Mouse (Mus musculus): ENCODE measurements at regions not wholly inside any gene's neighbourhood (a gene's known extent, or its start where the extent isn't known, plus 50 kb on each side); places are given as distances from the start of the nearest gene placed in this dataset.

DNA sequence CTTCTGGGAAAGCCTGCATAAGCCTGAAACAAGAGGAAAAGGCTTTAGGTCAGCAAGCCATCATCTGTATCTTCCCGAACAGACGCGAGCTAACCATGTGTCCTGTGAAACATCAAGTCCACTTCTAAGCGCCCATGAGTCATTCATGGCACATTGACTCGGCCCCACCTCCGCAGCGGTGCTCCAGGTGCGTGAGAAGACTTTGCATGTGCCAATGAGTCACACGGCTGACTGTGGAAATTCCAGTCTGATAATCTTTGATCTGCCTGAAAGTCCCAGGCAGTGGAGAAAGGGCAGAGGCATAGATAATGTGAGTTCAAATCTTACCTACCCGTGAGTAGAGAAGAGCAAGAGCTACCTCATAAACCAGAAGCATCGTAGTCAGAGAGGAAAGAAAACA lies 137.8 kb downstream of the Pfkfb3 start:
- no peak for DNase-seq

- DNase-seq, result no peak
Observed at GRCm38 (mm10) chr2:11412521-11412920, 141.4 kb downstream of the Pfkfb3 start.

GRCm38 (mm10) chr2:11408497-11408896 lies 145.4 kb downstream of the Pfkfb3 start:
- DNase-seq, result no peak

DNA sequence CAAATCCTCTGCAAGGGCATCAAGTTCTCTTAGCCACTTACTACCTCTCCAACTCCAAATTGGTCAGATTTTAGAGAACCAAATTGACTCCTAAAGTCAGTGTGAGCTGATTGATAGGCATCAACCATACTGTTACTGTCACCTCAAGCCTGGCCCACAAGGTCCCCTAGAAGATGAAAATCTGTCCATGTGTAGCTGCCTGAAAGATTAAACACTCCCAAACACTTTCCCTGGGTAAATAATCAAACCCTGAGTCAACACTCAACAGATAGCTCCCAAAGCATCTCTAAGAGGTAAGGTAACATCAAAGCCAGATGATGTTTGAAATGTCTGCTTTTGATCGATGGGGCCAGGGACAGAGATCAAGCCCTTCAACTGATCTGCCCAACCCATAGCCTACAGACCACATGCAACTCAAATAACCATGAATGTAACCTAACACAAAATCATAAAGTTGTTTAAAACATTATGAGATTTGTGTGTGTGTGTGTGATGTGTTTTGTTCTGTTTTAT lies 147.7 kb downstream of the Pfkfb3 start:
- DNase-seq, result no peak

GRCm38 (mm10) chr2:11402218-11402848 lies 151.5 kb downstream of the Pfkfb3 start:
- peak; percentile 19 to 53 for DNase-seq

GRCm38 (mm10) chr2:11399411-11399810 lies 154.5 kb downstream of the Pfkfb3 start:
- no peak for DNase-seq

DNA sequence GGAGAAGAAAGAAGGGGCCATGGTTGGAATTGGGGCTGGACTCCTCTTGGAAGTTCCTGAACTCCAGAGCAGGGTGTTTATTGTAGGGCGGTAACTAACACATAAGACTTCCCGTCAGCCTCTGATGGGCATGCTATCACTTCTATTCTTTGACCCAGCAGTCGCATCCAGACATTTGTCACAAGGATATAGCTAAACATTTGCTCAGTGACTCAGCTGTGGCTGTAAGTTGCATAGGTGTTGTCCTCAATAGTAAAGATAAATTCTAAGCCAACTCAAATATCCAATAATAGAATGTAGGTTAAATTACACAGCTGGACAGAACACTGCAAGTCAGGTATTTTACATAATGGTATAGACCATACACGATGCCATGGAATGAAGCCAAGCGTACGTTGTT lies 154.9 kb downstream of the Pfkfb3 start:
- DNase-seq, result no peak

DNA sequence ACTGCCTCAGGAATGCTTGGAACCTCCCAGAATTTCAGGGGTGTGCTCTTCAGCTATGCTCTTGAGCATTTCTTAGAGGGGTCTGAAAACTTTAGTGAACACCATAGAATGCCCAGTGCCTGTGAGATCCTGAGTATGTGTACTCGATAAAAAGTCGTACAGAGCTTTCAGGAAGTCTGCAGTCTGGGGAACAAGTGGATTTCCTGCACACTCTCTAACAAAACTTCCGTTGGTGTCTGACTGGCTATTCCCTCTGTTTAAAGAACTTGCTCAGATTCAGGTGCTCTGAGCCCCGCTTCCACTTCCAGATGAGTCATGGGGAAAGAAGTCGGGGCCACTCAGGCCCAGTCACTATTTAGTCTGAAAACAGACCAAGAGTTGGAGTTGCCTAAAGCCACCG lies 155.5 kb downstream of the Pfkfb3 start:
- DNase-seq, result peak in 1 of 2 experiments; percentile 26

DNA sequence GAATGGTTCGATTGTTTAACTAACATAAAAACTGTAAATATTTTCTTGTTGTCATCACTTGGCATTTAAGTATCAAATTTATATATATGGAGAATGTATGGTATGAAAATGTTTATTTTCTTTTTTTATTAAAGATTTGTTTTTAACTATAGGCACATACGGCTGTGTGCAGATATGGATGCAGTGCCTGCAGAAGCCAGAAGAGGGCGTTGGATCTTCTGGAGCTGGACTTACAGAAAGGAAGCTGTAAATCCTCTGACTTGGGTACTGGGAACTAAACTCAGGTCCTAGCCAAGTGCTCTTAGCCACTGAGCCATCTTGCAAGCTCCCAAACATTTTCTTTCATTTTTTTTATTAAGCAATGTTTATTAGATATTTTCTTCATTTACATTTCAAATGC lies 157.0 kb downstream of the Pfkfb3 start:
- no peak for DNase-seq

- DNase-seq, result no peak
Observed at GRCm38 (mm10) chr2:11394675-11395349, 159.1 kb downstream of the Pfkfb3 start.

GRCm38 (mm10) chr2:11391725-11392124 lies 162.2 kb downstream of the Pfkfb3 start:
- DNase-seq, result no peak

DNA sequence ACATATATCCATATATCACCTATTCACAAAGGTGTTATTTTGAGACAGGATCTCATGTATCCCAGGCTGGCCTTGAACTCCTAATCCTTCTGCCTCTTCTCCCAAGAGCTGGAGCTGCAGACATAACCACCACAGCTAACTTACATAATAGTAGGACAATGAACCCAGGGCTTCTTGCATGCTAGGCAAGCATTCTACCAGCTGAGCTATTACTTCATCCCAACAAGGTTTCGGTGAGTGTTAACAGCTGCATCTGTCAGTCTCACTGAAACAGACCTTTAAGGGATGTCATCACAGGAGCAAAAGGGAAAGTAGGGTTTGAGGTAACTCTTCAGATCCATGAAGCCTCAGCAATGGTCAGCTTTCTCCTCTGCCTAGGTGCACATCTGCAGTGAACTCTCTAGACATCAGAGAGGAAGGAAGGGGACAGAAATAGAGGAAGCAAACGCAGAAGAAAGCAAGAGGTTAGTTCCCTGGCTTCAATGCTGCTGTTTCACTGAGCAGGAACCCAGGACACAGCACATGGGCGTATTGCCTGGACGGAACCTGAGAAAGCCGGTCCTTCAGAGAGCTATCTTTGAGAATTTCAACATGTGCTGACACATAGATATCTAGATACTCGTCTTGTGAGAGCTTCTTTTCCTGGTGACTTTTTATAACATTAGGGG lies 163.1 kb downstream of the Pfkfb3 start:
- no peak for DNase-seq

DNA sequence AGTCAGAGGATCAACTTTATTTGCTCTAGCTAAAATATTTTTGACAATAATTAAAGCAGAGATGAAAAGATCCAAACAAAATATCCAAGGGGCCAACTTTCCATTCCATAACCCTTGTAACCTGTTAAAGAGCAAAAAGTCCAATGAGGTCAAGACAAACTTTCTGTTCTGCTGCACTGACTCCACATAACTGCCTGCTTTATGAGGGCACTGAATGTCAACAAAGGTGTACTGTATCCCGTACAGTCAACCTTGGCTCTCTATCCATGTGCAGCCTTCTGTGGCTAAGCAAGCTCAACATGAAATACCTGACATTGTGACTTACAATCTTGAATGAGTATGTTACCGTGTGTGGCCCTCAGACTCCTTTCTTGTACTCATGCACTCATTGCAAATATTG lies 166.3 kb downstream of the Pfkfb3 start:
- DNase-seq, result no peak

GRCm38 (mm10) chr2:11383815-11384214 lies 170.1 kb downstream of the Pfkfb3 start:
- no peak for DNase-seq

GRCm38 (mm10) chr2:11377213-11377612 lies 176.7 kb downstream of the Pfkfb3 start:
- DNase-seq, result peak in 1 of 2 experiments; percentile 12

GRCm38 (mm10) chr2:11375726-11376454 lies 178.0 kb downstream of the Pfkfb3 start:
- DNase-seq, result peak in 1 of 2 experiments; percentile 33

GRCm38 (mm10) chr2:11375092-11375491 lies 178.8 kb downstream of the Pfkfb3 start:
- peak; percentile 61 to 71 for DNase-seq

DNA sequence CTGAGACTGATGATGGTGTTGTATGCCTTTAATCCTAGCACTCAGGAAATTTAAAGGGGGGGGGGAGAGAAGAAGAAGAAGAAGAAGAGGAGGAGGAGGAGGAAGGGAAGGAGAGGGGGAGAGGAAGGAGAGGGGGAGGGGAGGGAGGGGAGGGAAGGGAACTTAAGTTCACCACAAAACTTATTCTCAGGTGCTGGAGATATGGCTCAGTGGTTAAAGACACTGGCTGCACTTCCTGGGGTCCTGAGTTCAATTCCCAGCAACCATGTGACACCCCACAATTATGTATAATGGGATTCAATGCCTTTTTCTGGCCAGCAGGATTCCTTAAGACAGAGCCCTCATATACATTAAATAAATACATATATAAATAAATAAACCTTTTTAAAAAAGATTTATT lies 183.6 kb downstream of the Pfkfb3 start:
- DNase-seq, result no peak

DNA sequence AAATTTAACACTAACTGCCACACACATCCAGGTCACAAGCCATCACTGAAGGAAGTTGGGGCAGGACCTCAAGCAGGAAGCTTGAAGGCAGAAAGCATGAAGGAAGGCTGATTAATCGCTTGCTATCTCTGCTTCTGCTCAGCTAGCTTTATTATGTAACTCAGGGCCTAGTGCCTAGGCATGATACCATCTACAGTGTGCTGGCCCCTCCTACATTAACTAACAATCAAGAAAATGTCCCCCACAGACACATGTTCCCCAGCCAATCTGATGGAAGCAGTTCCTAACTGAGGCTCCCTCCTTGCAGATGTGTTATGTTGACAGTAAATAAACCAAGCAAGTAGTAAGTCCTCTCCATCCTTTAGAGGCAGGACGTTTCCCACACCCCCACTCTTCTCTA lies 186.6 kb downstream of the Pfkfb3 start:
- DNase-seq, result no peak

DNA sequence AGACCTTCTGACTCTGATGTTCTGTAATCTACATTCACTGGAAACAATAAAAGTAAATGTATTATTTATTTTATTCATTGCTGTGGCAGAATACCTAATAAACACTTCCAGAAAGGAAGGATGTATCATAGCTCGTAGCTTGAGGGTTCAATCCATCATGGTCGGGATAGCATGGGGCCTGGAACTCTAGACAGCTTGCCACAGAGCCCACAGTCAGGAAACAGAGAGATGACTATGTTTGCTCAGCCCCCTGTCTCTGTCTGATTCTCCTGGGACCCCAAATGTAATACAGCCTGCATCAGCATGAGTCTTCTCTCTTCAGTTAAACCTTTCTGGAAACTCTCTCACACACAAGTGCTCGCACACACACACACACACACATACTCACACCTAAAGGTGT lies 188.1 kb downstream of the Pfkfb3 start:
- DNase-seq, result no peak

DNA sequence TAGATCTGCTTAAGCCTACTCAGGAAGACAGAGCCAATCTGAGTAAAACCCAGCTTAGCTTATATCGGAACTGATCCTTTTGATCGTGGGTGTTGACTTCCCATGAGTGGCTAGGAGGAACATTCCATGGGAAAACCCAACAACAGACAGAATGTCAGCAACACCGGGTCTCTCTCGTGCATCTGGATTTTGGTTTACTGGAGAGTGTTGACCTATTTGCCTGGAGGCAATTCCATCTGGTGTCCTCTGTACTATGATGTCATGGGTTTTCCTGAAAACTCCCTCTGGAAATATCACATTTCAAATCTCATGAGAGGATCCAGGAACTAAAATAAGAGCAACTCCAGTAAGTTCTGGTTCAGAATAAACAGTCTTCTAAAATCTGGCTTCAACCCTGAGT lies 188.5 kb downstream of the Pfkfb3 start:
- peak in 1 of 2 experiments; percentile 12 for DNase-seq

- DNase-seq, result no peak
Observed at GRCm38 (mm10) chr2:11364111-11364510, 189.8 kb downstream of the Pfkfb3 start.

DNA sequence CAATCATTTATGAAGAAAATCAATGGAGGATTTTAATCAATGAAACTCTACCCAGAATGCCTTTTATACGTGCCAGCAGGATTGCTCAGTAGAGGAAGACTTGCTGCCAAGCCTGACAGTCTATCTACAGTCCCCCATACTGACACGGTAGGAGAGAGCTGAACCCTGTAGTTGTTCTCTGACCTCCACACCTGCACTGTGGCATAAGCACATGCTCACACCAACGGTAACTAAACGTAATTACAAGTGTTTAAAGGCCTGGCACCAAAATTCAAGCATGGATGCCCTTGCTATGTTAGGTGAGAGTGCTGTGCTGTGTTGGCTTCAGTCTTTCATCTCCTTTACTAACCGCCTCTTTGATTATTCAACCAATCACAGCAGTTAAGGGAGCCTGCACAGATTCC lies 190.8 kb downstream of the Pfkfb3 start:
- no peak for DNase-seq
